Mouse (Mus musculus) hindbrain, embryonic 11.5 days (tissue): ENCODE results near the gene Gphb5. TPM values are rescaled to one million over a fixed set of nuclear protein-coding genes. Genes with fewer than 3 reads are reported as not detected.

ENCODE experiments used
- ATAC-seq: fragments of 200-750 bp; cut with Nextera tagmentation; 2 replicates; pipeline ENCODE4 v1.8.0; 2017; ENCODE audit warnings: mild to moderate bottlenecking, moderate TSS enrichment, moderate library complexity; ENCODE audit not compliant: low FRiP score
- DNase-seq: peaks from one replicate; pipeline ENCODE4 v3.0.0-alpha.2; 2015; ENCODE audit warnings: low spot score
- H3K27ac ChIP-seq: fragments of 300-500 bp; sonication (generic); 2 replicates; pipeline ENCODE4 v1.5.1; 2014; ENCODE audit warnings: mild to moderate bottlenecking, low read depth, low read length
- H3K27me3 ChIP-seq: fragments of 300-500 bp; sonication (generic); 2 replicates; pipeline ENCODE4 v1.6.1; 2014; ENCODE audit warnings: mild to moderate bottlenecking, low read length, moderate library complexity, mixed read lengths; ENCODE audit not compliant: control insufficient read depth, insufficient read depth
- H3K36me3 ChIP-seq: fragments of 300-500 bp; sonication (generic); 2 replicates; pipeline ENCODE4 v1.6.1; 2014; ENCODE audit warnings: mild to moderate bottlenecking, low read length, moderate library complexity, mixed read lengths; ENCODE audit not compliant: control insufficient read depth, insufficient read depth
- H3K4me1 ChIP-seq: fragments of 300-500 bp; sonication (generic); replicated peaks from 2 replicates; pipeline ENCODE4 v1.6.1; 2014; ENCODE audit warnings: low read length, mixed read lengths; ENCODE audit not compliant: control insufficient read depth, insufficient read depth
- H3K4me2 ChIP-seq: fragments of 300-500 bp; sonication (generic); replicated peaks from 2 replicates; pipeline ENCODE4 v1.6.1; 2014; ENCODE audit warnings: mild to moderate bottlenecking, low read depth, low read length
- H3K4me3 ChIP-seq: fragments of 300-500 bp; sonication (generic); 2 replicates; pipeline ENCODE4 v1.5.1; 2014; ENCODE audit warnings: low read depth, low read length
- H3K9ac ChIP-seq: fragments of 300-500 bp; sonication (generic); 2 replicates; pipeline ENCODE4 v1.6.1; 2014; ENCODE audit warnings: low read depth, low read length
- H3K9me3 ChIP-seq: fragments of 300-500 bp; sonication (generic); 2 replicates; pipeline ENCODE4 v1.6.1; 2016; ENCODE audit warnings: low read length; ENCODE audit not compliant: control insufficient read depth
- WGBS: fragments of 180-500 bp; shearing (Covaris S2); extraction: QIAGEN DNeasy Blood & Tissue Kit; methylation state at CpG from one replicate; pipeline ENCODE4 v1.1.7; 2014; 5-methylcytosine and 5-hydroxymethylcytosine counted together
- polyA plus RNA-seq: library from polyadenylated mRNA; unstranded; fragments of >200 nt; fragmentation: Nextera tagmentation; extraction: Ambion mirVana; gene quantifications from 2 replicates; pipeline ENCODE4 v1.2.1, GENCODE M21; 2014

The Gphb5 gene
- polyA plus RNA-seq, 1 experiment from 2014 or later, result not detected

DNA sequence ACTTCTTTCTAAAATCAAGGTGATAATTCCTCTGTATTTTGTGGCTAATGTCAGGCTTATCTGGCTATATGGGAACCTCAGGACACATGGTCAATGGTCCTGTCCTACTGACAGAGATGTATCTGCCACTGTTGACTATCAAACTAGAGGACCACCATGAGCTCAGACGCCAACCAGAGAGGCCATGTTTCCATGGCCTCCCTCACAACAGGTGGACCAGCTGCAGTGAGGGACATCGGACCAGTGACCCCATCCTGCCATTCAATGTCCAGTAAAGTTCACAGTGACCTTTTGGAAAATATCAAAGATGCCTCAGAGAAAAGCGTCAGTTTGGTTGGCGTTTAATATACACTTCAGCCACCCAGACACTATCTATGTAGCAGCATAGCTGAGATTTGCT, 52.2 kb downstream of the Gphb5 start:
- H3K9me3 ChIP-seq, result no peaks in the 10 kb centered on the region

DNA sequence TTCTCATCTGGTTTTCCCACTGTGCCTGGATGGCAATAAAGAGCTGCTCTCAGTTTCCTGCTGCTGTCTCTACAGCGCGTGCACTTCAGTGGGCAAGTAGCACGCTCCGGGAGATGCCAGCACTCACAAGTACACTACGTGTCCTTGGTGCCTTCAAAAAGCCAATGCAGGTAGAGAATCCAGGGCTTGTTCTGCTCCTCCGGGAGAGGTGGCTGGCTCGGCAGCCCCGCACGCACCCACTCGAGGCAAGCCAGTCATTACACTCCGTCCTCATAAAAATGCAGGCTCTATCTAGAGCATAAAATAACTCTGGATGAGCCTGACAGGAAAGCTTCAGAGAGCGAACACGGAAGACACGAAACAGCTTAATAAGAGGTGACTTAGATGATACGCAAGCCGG, 54.1 kb downstream of the Gphb5 start:
- Histone ChIP-seq H3K4me1 (no peaks in the 10 kb centered on the region), H3K4me3 (no peak overlapping the region), H3K36me3 (no peaks in the 10 kb centered on the region), H3K9me3 (no peaks in the 10 kb centered on the region), H3K9ac (no peak overlapping the region), H3K27me3 (no peaks in the 10 kb centered on the region), H3K4me2 (no peak overlapping the region), H3K27ac (no peak overlapping the region)
- 94% methylated on average over 16 of the region's 16 CpGs for WGBS
- ATAC-seq (no peak), DNase-seq (no peak)

More for the DNA sequence above, 52.2 kb downstream of the Gphb5 start:
- no peaks in the 10 kb centered on the region for H3K27me3 ChIP-seq
- no peaks in the 10 kb centered on the region for H3K4me1 ChIP-seq
- no peak overlapping the region for H3K9ac ChIP-seq
- no peak overlapping the region for H3K4me3 ChIP-seq
- H3K4me2 ChIP-seq, result no peak overlapping the region
- H3K36me3 ChIP-seq, result no peaks in the 10 kb centered on the region
- no peak for ATAC-seq
- 91% methylated on average over 4 of the region's 4 CpGs for WGBS
- H3K27ac ChIP-seq, result no peak overlapping the region
- no peak for DNase-seq

Other genes with a start within 250 kb of the Gphb5 start
- 0.40 and 0.43 TPM in 2 replicates for gene Kcnh5, start 239.4 kb downstream of the Gphb5 start, polyA plus RNA-seq
- gene Rhoj, start 108.5 kb downstream of the Gphb5 start, polyA plus RNA-seq, result 36.1 and 42.6 TPM in 2 replicates
- gene Ppp2r5e, start 179.5 kb upstream of the Gphb5 start, polyA plus RNA-seq, result 21.8 and 23.3 TPM in 2 replicates